Mouse (Mus musculus) c-Kit-positive CD71-negative TER-119-negative erythroid progenitor cells, embryonic 14.5 days (primary cell): Measurements from ENCODE around the gene Rhof.
A peak's percentile ranks its signal among the peaks of the same experiment; 100 is the strongest.

Experiments used
- DNase-seq: peaks from one replicate; pipeline ENCODE4 v3.0.0-alpha.2; 2013; ENCODE audit warnings: low read depth

The Rhof gene

DNA sequence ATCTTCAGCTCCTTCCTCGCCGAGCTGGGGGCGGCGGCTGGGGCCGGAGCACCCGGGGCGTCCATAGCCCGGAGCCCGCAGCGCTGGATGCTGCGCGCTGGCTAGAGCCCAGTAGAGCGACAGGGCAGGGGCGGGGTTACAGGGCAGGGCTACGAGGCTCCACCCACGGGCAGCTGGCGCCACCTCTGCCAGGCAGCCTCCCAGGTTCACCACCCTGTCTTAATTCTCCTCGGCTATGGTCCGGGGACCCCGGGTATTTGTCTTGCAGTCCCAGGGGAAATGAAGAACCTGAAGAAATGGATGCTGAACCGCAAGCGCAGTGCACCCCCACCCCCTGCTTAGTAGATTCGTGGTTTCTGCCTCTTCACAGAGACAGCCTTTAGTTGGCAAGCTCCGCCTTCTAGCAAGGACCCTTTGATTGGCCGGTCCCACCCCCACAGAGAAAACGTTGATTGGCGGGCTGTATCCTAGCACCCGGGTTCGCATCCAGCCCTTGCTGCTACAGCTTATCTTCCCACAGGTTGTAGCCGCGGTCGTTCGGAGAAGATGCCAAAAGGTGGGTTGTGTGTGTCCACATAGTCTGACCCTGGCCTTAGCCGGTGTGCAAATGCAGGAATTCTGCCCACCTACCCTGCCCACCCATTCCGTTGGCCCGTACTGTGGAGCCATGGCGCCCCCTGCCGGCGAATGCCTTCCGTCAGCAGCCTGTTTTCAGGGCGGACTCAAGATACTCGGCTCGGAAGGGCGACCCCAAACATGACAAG, at the start of gene Rhof:
Rhof (minus strand) TSS at position 385 of the 764 bp plus-strand sequence.
- DNase-seq: no peak

DNA sequence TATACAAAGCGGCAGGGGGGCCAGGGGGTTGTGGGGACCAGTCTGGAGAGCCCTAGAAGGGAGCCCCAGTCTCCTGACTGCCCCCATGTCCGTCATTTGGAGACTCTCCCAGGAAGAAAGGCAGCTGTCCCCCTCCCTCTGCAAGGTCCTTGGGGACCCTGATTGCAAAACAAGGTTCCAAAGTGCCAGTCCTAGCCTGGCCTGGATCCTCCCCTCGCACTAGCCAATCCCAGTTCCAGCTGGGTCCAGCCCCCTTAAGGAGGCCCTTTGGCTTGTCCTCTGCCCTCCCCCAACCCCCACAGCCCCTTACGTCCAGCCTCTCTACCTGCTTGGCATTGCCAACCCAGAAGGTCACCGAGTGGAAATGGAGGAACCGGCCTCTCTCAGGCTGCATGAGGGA, 49.0 kb upstream of the Rhof start:
- no peak for DNase-seq

DNA sequence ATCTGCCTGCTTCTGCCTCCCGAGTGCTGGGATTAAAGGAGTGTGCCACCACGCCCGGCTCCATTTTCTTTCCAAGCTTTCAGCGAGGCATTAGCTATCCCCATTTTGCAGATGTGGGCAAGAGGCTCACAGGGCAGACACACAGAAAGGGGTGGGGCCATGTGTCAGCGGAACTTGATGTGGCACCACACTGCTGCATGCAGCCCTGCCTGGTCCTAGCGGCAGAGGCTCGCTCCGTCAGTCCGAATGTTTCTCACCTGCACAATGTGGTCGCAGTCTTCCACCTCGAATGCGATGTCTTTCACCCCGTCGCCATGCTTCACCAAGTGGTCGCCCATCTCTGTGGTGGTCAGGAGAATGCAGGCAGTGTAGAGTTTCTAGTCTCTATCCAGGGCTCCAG, 47.9 kb upstream of the Rhof start:
- no peak for DNase-seq

- no peak for DNase-seq
Observed at GRCm38 (mm10) chr5:123178792-123179191, 46.3 kb upstream of the Rhof start.

GRCm38 (mm10) chr5:123171646-123172350, 39.3 kb upstream of the Rhof start:
- DNase-seq: peak; percentile 73

- no peak for DNase-seq
Observed at GRCm38 (mm10) chr5:123170365-123170764, 37.9 kb upstream of the Rhof start.

DNA sequence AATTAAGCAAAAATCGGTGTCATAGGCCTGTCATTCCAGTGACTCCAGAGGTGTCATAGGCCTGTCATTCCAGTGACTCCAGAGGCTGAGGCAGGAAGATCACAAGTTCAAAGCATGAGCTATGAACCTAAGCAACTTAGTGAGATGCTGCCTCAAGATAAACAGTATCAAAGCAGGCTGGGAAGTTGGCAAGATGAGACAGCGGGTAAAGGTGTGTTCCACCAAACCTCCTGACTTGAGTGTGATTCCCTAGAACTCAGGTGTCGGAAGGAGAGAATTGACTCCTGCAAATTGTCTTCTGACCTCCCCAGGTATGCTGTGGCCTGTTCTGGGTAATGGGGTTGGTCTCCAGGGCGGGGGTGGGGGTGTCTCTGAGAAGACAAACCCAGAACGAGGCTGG, 36.8 kb upstream of the Rhof start, which contains the start of gene Psmd9:
Psmd9 (plus strand) TSS at position 130 of the 400 bp plus-strand sequence.
- DNase-seq: no peak

DNA sequence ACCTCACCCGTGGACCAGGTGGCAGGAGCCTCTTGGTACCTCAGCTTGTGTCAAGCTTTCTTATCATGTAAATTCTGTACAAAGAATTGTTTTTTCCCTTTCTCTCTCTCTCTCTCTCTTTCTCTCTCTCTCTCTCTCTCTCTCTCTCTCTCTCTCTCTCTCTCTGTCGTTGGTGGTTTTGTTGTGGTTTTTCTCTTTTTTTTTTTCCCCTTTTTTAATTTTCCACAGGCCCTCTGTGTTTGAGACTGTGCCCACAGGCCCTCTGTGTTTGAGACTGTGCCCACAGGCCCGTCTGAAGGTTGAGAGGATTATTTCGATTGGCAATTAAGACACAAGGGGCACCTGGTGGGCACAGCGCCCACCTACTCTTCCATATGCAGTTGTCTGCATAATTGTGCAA, 35.1 kb upstream of the Rhof start:
- DNase-seq: no peak

DNA sequence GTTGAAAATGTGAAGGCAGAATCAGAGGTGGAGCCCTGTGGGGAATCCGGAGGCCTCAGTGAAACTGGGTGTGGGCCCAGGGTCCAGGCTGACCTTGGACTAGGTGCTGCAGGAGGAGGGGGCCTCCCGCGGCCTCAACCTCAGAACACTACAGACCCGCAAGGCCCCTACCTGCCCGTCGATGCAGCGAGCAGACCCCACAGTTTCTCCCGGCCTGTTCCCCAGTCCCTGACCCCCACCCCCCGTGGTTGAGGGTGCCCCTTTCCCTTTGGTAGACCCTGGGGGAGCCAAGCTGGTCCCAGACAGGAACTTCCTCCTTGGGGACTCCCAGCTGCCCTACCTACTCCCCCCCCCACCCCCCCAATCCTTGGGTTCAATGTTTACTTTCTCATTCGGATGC, 33.9 kb upstream of the Rhof start:
- DNase-seq: no peak

DNA sequence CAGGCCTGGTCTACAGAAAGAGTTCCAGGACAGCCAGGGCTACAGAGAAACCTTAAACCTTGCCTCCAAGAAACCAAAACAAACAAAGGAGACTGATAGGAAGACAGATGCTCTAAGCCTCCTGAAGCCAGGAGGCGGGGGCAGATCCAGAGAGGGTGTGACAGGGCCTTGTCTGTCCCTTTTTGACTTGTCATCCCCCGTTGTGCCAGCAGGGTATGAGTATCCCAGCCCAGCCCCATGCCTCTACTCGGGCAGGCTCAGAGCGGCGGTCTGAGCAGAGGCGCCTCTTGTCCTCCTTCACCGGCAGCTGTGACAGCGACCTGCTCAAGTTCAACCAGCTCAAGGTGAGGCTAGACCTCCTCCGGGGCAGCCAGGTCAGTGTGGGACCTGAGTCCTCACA, 30.4 kb upstream of the Rhof start:
- DNase-seq: no peak

GRCm38 (mm10) chr5:123160341-123160740, 27.8 kb upstream of the Rhof start:
- no peak for DNase-seq

- no peak for DNase-seq
Observed at GRCm38 (mm10) chr5:123159866-123160265, 27.4 kb upstream of the Rhof start.

DNA sequence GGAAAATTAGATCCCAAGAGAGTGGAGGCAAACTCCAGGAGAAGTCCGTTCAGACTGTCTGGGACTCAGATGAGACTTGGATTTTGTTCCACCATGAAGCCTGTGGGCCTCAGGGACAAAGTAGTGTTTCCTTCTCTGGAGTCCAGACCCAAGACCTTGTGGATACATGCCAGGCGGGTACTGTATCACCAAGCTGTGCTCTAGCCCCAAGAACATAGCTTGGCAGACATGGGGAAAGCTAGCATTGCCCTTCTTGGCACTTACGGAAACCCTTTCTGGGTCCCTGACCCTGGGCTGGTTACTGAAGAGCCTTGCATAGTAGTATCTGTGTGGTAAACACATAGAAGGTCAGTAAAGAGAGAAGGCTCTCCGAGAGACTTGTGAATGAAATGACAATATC, 27.0 kb upstream of the Rhof start:
- no peak for DNase-seq

GRCm38 (mm10) chr5:123157972-123158371, 25.5 kb upstream of the Rhof start:
- no peak for DNase-seq

DNA sequence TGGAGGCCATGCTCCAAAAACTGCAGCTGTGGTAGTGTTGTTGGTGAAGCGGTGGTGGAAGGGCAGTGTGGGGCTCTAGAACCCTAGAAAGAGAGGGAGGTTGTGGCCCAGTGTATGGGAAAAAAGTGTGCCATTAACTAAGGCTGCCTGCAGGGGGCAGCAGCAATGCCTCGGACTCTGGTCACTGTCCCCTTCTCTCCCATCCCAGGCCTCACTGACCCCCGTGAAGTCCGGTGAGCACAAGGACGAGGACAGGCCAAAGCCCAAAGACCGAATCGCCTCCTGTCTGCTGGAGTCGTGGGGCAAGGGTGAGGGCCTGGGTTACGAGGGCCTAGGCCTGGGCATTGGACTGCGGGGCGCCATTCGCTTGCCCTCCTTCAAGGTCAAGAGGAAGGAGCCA, 24.3 kb upstream of the Rhof start:
- no peak for DNase-seq

DNA sequence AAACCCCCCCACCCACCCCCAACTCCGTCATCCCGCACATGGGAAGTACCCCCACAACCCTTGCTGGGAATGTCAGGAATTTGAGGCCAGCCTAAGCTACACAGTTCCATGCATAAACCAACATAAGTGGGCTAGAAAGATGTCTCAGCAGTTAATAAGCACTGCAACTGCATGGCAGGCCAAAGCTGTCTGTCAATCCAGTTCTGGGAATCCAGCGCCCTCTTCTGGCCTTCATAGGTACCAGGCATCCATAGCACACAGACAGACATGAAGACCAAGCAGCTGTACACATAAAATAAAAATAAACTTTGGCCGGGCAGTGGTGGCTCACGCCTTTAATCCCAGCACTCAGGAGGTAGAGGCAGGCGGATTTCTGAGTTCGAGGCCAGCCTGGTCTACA, 22.9 kb upstream of the Rhof start:
- no peak for DNase-seq

DNA sequence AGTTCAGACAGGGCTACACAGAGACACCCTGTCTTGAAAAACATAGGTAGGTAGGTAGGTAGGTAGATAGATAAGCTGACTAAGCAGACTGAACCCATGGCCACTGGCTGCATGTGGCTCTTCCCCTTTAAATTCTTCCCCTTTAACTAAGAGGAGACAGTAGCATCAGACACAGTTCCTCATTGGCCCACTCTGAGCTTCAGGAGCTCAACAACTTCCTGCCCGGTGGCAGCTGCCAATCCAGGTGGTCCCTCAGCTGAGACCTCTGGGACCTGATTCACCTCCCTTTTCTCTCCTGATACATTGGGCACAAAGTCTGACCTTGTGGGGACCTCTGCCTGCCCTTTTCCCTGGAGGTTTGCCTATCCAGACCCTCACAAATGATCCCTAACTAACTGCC, 20.4 kb upstream of the Rhof start:
- no peak for DNase-seq

DNA sequence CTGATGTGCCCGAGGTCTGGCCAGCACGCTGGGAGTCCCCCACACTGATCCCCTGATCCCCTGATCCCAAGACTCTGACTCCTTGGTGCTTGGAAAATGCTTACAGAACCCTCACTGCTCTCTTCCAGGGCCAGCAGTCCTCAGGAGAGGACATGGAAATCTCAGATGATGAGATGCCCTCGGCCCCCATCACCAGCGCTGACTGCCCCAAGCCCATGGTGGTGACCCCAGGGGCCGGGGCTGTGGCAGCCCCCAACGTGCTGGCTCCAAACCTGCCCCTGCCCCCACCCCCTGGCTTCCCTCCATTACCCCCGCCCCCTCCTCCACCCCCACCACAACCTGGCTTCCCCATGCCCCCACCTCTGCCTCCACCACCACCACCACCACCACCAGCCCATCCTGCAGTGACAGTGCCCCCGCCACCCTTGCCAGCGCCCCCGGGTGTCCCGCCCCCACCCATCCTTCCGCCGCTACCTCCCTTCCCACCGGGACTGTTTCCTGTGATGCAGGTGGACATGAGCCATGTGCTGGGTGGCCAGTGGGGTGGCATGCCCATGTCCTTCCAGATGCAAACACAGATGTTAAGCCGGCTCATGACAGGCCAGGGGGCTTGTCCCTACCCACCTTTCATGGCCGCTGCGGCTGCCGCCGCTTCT, 19.3 kb upstream of the Rhof start:
- DNase-seq: no peak

DNA sequence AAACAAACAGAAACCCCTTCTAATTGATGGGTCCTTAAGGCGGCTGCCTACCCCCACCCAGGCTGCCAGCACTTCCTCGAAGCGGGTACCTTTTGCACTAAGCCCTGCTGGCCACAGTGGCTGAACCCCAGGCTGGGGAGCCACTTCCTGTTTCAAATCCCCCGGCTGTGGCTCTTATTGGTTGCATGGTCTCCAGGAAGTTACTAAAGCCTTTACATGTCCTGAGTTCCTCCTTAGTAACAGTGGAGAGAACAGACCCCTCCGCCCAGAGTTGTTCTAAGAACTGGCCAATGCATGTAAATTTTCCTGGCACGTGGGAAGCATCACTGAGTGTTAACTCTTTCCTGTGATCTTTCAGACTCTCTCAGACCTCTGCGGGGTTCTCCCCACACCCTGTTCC, 18.6 kb upstream of the Rhof start:
- DNase-seq: no peak

DNA sequence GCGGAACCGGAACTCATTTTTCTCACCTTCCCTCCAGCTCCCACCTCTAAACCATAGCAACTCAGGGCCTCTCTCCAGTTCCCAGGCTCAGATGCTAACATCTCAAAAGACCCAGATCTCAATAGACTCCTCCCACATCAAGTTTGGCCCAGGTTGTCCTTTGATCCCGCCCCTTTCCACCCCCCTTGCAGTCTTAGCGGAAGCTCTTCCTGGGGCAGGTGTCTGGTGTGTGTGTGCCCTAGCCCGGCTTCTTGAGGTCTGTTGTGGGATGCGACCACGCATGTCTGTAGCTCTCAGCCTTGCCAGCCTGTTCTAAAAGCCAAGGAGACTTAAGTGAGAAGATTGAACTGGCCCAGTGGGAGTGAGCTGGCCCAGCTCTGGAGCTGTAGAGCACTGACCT, 18.1 kb upstream of the Rhof start:
- no peak for DNase-seq

DNA sequence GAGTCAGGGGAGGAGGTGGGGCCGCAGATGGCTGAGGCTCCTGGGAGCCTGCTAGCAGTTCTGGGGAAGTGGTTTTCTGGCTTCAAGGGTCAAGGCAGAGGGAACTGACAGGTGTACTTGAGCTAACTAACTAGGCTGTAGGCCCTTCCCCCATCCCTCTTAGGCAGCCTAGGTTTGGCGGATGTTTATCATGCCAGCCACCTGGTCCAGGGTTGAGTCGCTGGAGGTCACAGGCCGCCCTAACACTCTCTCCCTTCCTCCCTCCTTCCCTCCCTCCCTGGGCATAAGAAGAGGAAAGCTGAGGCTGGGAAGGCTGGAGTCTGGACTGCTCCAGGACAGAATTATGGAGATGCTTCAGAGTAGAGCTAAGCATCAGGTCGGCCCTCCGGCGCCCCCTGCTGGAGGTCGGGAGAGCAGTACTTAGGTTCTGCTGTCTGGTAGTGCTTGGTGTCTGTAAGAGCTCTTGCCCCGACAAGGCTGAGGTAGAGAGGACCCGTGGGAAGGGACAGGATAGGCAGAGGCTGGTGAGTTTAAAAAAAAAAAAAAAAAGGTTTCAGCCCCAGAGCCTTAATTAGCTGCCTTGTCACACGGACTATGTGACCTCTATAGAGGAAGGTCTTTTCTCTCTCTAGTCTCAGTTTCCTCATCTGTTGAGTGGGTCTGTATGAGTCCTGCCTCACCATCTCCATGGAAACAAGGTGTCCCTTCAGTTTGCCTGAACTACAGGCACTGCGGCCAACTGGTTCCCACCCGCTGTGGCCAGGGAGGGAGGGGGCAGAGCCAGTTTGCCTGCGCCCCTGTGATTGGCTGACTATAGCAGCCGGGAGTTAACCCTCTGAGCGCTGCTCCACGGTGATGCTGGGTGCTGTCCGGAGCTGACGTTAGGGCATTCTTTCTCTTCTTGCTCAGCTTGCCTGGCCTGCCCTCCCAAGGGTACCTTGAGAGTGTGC, 17.2 kb upstream of the Rhof start:
- peak; percentile 85 for DNase-seq
